In genomic region chr11:120572417-120572751, GRCm38 (mm10) we compare ENCODE assay signal across 8 mouse cellular contexts. TPM values are rescaled to one million over a fixed set of nuclear protein-coding genes. Genes with fewer than 3 reads are reported as not detected.
DNase-seq lines count a peak whose midpoint lies in the region; ATAC-seq and TF ChIP-seq lines count a peak whose summit lies in the region.

No protein-coding gene starts in this region.

- H3K27me3 ChIP-seq in kidney, embryonic 14.5 days (ENCODE audit: control insufficient read depth, insufficient read depth, low read length), result no peaks in the 10 kb centered on the region
- H3K27me3 ChIP-seq in hindbrain, embryonic 14.5 days (ENCODE audit: control insufficient read depth, insufficient read depth, low read length), result no peaks in the 10 kb centered on the region
- no peaks in the 10 kb centered on the region for H3K27me3 ChIP-seq in midbrain, embryonic 13.5 days

- peaks cover 39% of the 10 kb centered on the region for H3K36me3 ChIP-seq in kidney, embryonic 14.5 days (ENCODE audit: control insufficient read depth, insufficient read depth, low read length)
- peaks cover 47% of the 10 kb centered on the region for H3K36me3 ChIP-seq in hindbrain, embryonic 14.5 days (replicated peaks; ENCODE audit: control insufficient read depth, insufficient read depth)
- H3K36me3 ChIP-seq in midbrain, embryonic 13.5 days, result peaks cover 42% of the 10 kb centered on the region

- WGBS in kidney, embryonic 14.5 days, result under 1% methylated on average over 22 of the region's 24 CpGs
- WGBS in hindbrain, embryonic 14.5 days, result under 1% methylated on average over 18 of the region's 24 CpGs
- under 1% methylated on average over 22 of the region's 24 CpGs for WGBS in midbrain, embryonic 13.5 days

- peak overlapping the region; percentile 96 for H3K9ac ChIP-seq in kidney, embryonic 14.5 days (ENCODE audit: low read depth, low read length)
- H3K9ac ChIP-seq in hindbrain, embryonic 14.5 days, result peak overlapping the region; percentile 84
- H3K9ac ChIP-seq in midbrain, embryonic 13.5 days (replicated peaks), result peak overlapping the region; percentile 83

- peak overlapping the region; percentile 90 for H3K4me3 ChIP-seq in kidney, embryonic 14.5 days (ENCODE audit: low read length)
- peak overlapping the region; percentile 89 for H3K4me3 ChIP-seq in bone marrow macrophage, adult 2 months (ENCODE audit: insufficient read depth, low read length)
- peak overlapping the region; percentile 63 for H3K4me3 ChIP-seq in hindbrain, embryonic 14.5 days (replicated peaks; ENCODE audit: low read length)
- peak overlapping the region; percentile 90 for H3K4me3 ChIP-seq in midbrain, embryonic 13.5 days (replicated peaks)

- peak overlapping the region; percentile 95 for H3K27ac ChIP-seq in kidney, embryonic 14.5 days (ENCODE audit: low read depth, low read length)
- H3K27ac ChIP-seq in bone marrow macrophage, adult 2 months (ENCODE audit: insufficient read depth, low read depth, low read length), result peak overlapping the region; percentile 68
- H3K27ac ChIP-seq in hindbrain, embryonic 14.5 days, result peak overlapping the region; percentile 87
- H3K27ac ChIP-seq in midbrain, embryonic 13.5 days, result peak overlapping the region; percentile 88

- DNase-seq in kidney, postnatal 10 days, result no peak
- no peak for DNase-seq in hindbrain, embryonic 14.5 days (ENCODE audit: low spot score)
- no peak for DNase-seq in cerebellum, postnatal 36 days
- no peak for DNase-seq in urinary bladder, adult 18-20 months (ENCODE audit: low spot score in 2 of 2)

- peak; percentile 37; the same call in 1 of the 2 replicates for ATAC-seq in kidney, embryonic 14.5 days (ENCODE audit: low FRiP score, low TSS enrichment)
- ATAC-seq in hindbrain, embryonic 14.5 days (ENCODE audit: low FRiP score), result no peak; the same call in 1 of the 2 replicates
- ATAC-seq in midbrain, embryonic 13.5 days, result peak; percentile 53
- ATAC-seq in megakaryocyte progenitor cell, adult 5-6 weeks (replicated peaks; ENCODE audit: poor library complexity), result no peak

- peaks cover 21% of the 10 kb centered on the region for H3K4me1 ChIP-seq in kidney, embryonic 14.5 days (ENCODE audit: control insufficient read depth, insufficient read depth, low read length)
- H3K4me1 ChIP-seq in bone marrow macrophage, adult 2 months (ENCODE audit: control insufficient read depth, insufficient read depth, low read length), result peaks cover 17% of the 10 kb centered on the region
- H3K4me1 ChIP-seq in hindbrain, embryonic 14.5 days (replicated peaks; ENCODE audit: control insufficient read depth, insufficient read depth, low read length), result peaks cover 22% of the 10 kb centered on the region
- H3K4me1 ChIP-seq in midbrain, embryonic 13.5 days (replicated peaks), result peaks cover 28% of the 10 kb centered on the region

- TF ChIP-seq CTCF in bone marrow macrophage, adult 2 months (IDR thresholded peaks at IDR 0.05; ENCODE audit: low read depth, low read length), result no peak

- TF ChIP-seq POLR2A in bone marrow macrophage, adult 2 months (IDR thresholded peaks at IDR 0.05; ENCODE audit: borderline replicate concordance, low read depth, low read length), result no peak

- no peaks in the 10 kb centered on the region for H3K9me3 ChIP-seq in kidney, embryonic 14.5 days (ENCODE audit: control insufficient read depth, low read length)
- no peaks in the 10 kb centered on the region for H3K9me3 ChIP-seq in hindbrain, embryonic 14.5 days (ENCODE audit: control insufficient read depth, low read length)
- H3K9me3 ChIP-seq in midbrain, embryonic 13.5 days, result no peaks in the 10 kb centered on the region

- peak overlapping the region; percentile 92 for H3K4me2 ChIP-seq in kidney, embryonic 14.5 days (replicated peaks; ENCODE audit: low read depth, low read length)
- peak overlapping the region; percentile 73 for H3K4me2 ChIP-seq in hindbrain, embryonic 14.5 days (replicated peaks)
- H3K4me2 ChIP-seq in midbrain, embryonic 13.5 days (replicated peaks), result peak overlapping the region; percentile 91

RNA-seq across cellular contexts. Expression of gene P4hb, which starts 0.7 kb away (rescaled TPM):
- polyA plus RNA-seq in kidney, embryonic 14.5 days (2014; fragmentation: Nextera tagmentation; extraction: Ambion mirVana), result 558 and 716 TPM in 2 replicates
- polyA plus RNA-seq in bone marrow macrophage, adult 2 months (2012; ENCODE audit: insufficient read depth, insufficient read length, missing spikeins), result 292 and 334 TPM in 2 replicates
- 295 and 326 TPM in 2 replicates for polyA plus RNA-seq in hindbrain, embryonic 14.5 days (2014; fragmentation: Nextera tagmentation; extraction: Ambion mirVana)
- 279 and 297 TPM in 2 replicates for polyA plus RNA-seq in midbrain, embryonic 13.5 days (2015; fragmentation: Nextera tagmentation; extraction: Ambion mirVana)
- total RNA-seq in megakaryocyte progenitor cell, adult 5-6 weeks (2015), result 669 and 748 TPM in 2 replicates
- 1,254 and 1,320 TPM in 2 replicates for total RNA-seq in megakaryocyte progenitor cell, adult 5-6 weeks (2017)

RNA-seq across cellular contexts. Expression of gene Arhgdia, which starts 9.0 kb away (rescaled TPM):
- 454 and 612 TPM in 2 replicates for polyA plus RNA-seq in kidney, embryonic 14.5 days (2014; fragmentation: Nextera tagmentation; extraction: Ambion mirVana)
- polyA plus RNA-seq in bone marrow macrophage, adult 2 months (2012; ENCODE audit: insufficient read depth, insufficient read length, missing spikeins), result 628 and 760 TPM in 2 replicates
- 435 and 490 TPM in 2 replicates for polyA plus RNA-seq in hindbrain, embryonic 14.5 days (2014; fragmentation: Nextera tagmentation; extraction: Ambion mirVana)
- 452 and 461 TPM in 2 replicates for polyA plus RNA-seq in midbrain, embryonic 13.5 days (2015; fragmentation: Nextera tagmentation; extraction: Ambion mirVana)
- total RNA-seq in megakaryocyte progenitor cell, adult 5-6 weeks (2015), result 401 and 420 TPM in 2 replicates
- 177 and 193 TPM in 2 replicates for total RNA-seq in megakaryocyte progenitor cell, adult 5-6 weeks (2017)

RNA-seq across cellular contexts. Expression of gene Ppp1r27, which starts 21.5 kb away (rescaled TPM):
- 0.58 and 0.89 TPM in 2 replicates for polyA plus RNA-seq in kidney, embryonic 14.5 days (2014; fragmentation: Nextera tagmentation; extraction: Ambion mirVana)
- not detected in 2 replicates for polyA plus RNA-seq in bone marrow macrophage, adult 2 months (2012; ENCODE audit: insufficient read depth, insufficient read length, missing spikeins)
- polyA plus RNA-seq in hindbrain, embryonic 14.5 days (2014; fragmentation: Nextera tagmentation; extraction: Ambion mirVana), result 0.29 TPM in 1 of 2 replicates, not detected in the other
- polyA plus RNA-seq in midbrain, embryonic 13.5 days (2015; fragmentation: Nextera tagmentation; extraction: Ambion mirVana), result not detected in 2 replicates
- total RNA-seq in megakaryocyte progenitor cell, adult 5-6 weeks (2015), result not detected in 2 replicates
- total RNA-seq in megakaryocyte progenitor cell, adult 5-6 weeks (2017), result 1.3 TPM in 1 of 2 replicates, not detected in the other

RNA-seq across cellular contexts. Expression of gene Mcrip1, which starts 22.9 kb away (rescaled TPM):
- polyA plus RNA-seq in kidney, embryonic 14.5 days (2014; fragmentation: Nextera tagmentation; extraction: Ambion mirVana), result 236 and 265 TPM in 2 replicates
- polyA plus RNA-seq in bone marrow macrophage, adult 2 months (2012; ENCODE audit: insufficient read depth, insufficient read length, missing spikeins), result 63.5 and 64.0 TPM in 2 replicates
- polyA plus RNA-seq in hindbrain, embryonic 14.5 days (2014; fragmentation: Nextera tagmentation; extraction: Ambion mirVana), result 248 and 261 TPM in 2 replicates
- 240 and 242 TPM in 2 replicates for polyA plus RNA-seq in midbrain, embryonic 13.5 days (2015; fragmentation: Nextera tagmentation; extraction: Ambion mirVana)
- 71.6 and 75.3 TPM in 2 replicates for total RNA-seq in megakaryocyte progenitor cell, adult 5-6 weeks (2015)
- total RNA-seq in megakaryocyte progenitor cell, adult 5-6 weeks (2017), result 24.2 and 25.8 TPM in 2 replicates

RNA-seq across cellular contexts. Expression of gene Alyref, which starts 25.8 kb away (rescaled TPM):
- polyA plus RNA-seq in kidney, embryonic 14.5 days (2014; fragmentation: Nextera tagmentation; extraction: Ambion mirVana), result 594 and 799 TPM in 2 replicates
- polyA plus RNA-seq in bone marrow macrophage, adult 2 months (2012; ENCODE audit: insufficient read depth, insufficient read length, missing spikeins), result 97.5 and 121 TPM in 2 replicates
- polyA plus RNA-seq in hindbrain, embryonic 14.5 days (2014; fragmentation: Nextera tagmentation; extraction: Ambion mirVana), result 237 and 252 TPM in 2 replicates
- polyA plus RNA-seq in midbrain, embryonic 13.5 days (2015; fragmentation: Nextera tagmentation; extraction: Ambion mirVana), result 303 and 358 TPM in 2 replicates
- 197 and 227 TPM in 2 replicates for total RNA-seq in megakaryocyte progenitor cell, adult 5-6 weeks (2015)
- 266 and 298 TPM in 2 replicates for total RNA-seq in megakaryocyte progenitor cell, adult 5-6 weeks (2017)

Comparison
In these comparisons a context has a peak if more than half of its experiments do, and no peak if none do; other contexts are left out.
1. ATAC-seq: peak in kidney, embryonic 14.5 days (single experiment) and midbrain, embryonic 13.5 days (single experiment); none in hindbrain, embryonic 14.5 days (single experiment) and megakaryocyte progenitor cell, adult 5-6 weeks (single experiment).
2. Peak in every context shown above with its lines, with median percentiles within 50 percentile points of each other: H3K27ac ChIP-seq, H3K4me2 ChIP-seq, H3K4me3 ChIP-seq and H3K9ac ChIP-seq.